Mouse (Mus musculus) kidney, embryonic 15.5 days (tissue): ENCODE results near the gene Odf2. TPM values are rescaled to one million over a fixed set of nuclear protein-coding genes. Genes with fewer than 3 reads are reported as not detected.
A peak's percentile ranks its signal among the peaks of the same experiment; 100 is the strongest.

Experiments
- ATAC-seq: fragments of 200-750 bp; cut with Nextera tagmentation; replicated peaks from 2 replicates; pipeline ENCODE4 v1.8.0; 2017; ENCODE audit warnings: moderate TSS enrichment; ENCODE audit not compliant: low FRiP score
- H3K27ac ChIP-seq: fragments of 300-500 bp; sonication (generic); 2 replicates; pipeline ENCODE4 v1.5.1; 2015; ENCODE audit warnings: mild to moderate bottlenecking, inconsistent platforms
- H3K27me3 ChIP-seq: fragments of 300-500 bp; sonication (generic); 2 replicates; pipeline ENCODE4 v1.6.1; 2015; ENCODE audit warnings: inconsistent platforms
- H3K36me3 ChIP-seq: fragments of 300-500 bp; sonication (generic); 2 replicates; pipeline ENCODE4 v1.6.1; 2015; ENCODE audit warnings: inconsistent platforms
- H3K4me1 ChIP-seq: fragments of 300-500 bp; sonication (generic); 2 replicates; pipeline ENCODE4 v1.6.1; 2015; ENCODE audit warnings: inconsistent platforms
- H3K4me2 ChIP-seq: fragments of 300-500 bp; sonication (generic); 2 replicates; pipeline ENCODE4 v1.6.1; 2015; ENCODE audit warnings: moderate library complexity, mild to moderate bottlenecking, inconsistent platforms
- H3K4me3 ChIP-seq: fragments of 300-500 bp; sonication (generic); replicated peaks from 2 replicates; pipeline ENCODE4 v1.5.1; 2015; ENCODE audit warnings: mild to moderate bottlenecking, inconsistent platforms
- H3K9ac ChIP-seq: fragments of 300-500 bp; sonication (generic); 2 replicates; pipeline ENCODE4 v1.6.1; 2015; ENCODE audit warnings: mild to moderate bottlenecking, inconsistent platforms
- H3K9me3 ChIP-seq: fragments of 300-500 bp; sonication (generic); replicated peaks from 2 replicates; pipeline ENCODE4 v1.6.1; 2016; ENCODE audit warnings: inconsistent platforms
- WGBS: fragments of 180-500 bp; shearing (Covaris S2); methylation state at CpG from one replicate; pipeline ENCODE4 v1.1.7; 2015; ENCODE audit warnings: mixed read lengths; 5-methylcytosine and 5-hydroxymethylcytosine counted together
- polyA plus RNA-seq: library from polyadenylated mRNA; unstranded; fragments of >200 nt; fragmentation: Nextera tagmentation; extraction: Ambion mirVana; gene quantifications from 2 replicates; pipeline ENCODE4 v1.2.1, GENCODE M21; 2015

Gene Odf2
- 72.9 and 81.5 TPM in 2 replicates for polyA plus RNA-seq

- H3K9me3 ChIP-seq, result no peaks in the 10 kb centered on the region
- peak within 1 kb of the TSS; percentile 97 for H3K9ac ChIP-seq
- H3K36me3 ChIP-seq, result peaks cover 29% of the 10 kb centered on the region
- ATAC-seq, result peak; percentile 91
- peak within 1 kb of the TSS; percentile 95 for H3K4me2 ChIP-seq
- H3K27ac ChIP-seq, result peak within 1 kb of the TSS; percentile 93
- no peaks in the 10 kb centered on the region for H3K27me3 ChIP-seq
- WGBS, result under 1% methylated on average over 70 of the region's 70 CpGs
- H3K4me1 ChIP-seq, result peaks cover 19% of the 10 kb centered on the region
- peak within 1 kb of the TSS; percentile 100 for H3K4me3 ChIP-seq
These were observed at the start of gene Odf2 for GRCm38 (mm10) chr2:29889066-29889944. Gene Odf2 (plus strand): TSS chr2:29889221.

GRCm38 (mm10) chr2:29839460-29839859, 49.6 kb upstream of the Odf2 start:
- WGBS, result 53% methylated on average over 4 of the region's 4 CpGs
- Histone ChIP-seq H3K4me1 (no peaks in the 10 kb centered on the region), H3K9ac (no peak overlapping the region), H3K36me3 (peaks cover 88% of the 10 kb centered on the region), H3K27ac (no peak overlapping the region), H3K27me3 (peaks cover 19% of the 10 kb centered on the region), H3K4me3 (no peak overlapping the region), H3K9me3 (no peaks in the 10 kb centered on the region), H3K4me2 (no peak overlapping the region)
- no peak for ATAC-seq

DNA sequence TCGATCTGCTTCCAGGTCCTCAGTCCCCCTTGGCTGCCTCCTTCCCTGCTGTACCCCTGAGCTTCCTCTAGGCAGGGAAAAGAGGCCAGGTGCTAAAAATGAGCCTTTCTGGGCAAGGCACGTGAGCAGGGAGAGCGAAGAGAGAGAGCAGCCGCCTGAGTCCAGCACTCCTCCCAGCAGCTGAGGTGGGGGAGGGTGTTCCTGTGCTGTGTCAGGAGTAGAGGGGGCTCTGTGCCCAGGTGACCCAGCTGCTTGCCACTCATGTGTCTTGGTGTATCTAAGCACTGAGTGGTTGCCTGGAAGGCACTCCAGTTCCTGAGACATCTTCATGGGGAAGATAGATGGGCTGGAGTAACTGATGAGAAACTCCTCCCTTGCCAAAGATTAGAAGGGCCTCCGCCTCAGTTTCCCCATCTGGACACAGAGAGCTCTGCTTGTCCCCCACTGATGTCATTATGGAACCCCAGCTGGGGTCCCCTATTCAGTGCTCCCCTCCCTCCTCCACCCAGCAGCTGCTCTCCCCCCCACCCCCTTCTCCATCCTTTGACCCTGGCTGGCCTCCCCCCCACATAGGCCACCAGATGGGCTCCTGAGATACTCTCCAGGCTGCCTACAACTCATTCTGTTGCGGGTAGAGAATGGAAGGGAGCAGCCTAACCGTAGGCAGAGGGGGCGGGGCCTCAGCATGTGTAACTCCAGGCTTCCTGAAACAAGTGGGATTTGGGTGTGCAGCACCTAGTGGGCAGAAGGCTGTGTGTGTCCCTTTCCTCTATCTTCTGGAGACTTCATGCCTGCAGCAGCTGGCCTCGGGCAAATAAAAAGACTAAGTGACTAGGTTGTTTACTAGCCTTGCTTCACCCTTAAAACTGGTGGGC, 45.6 kb upstream of the Odf2 start:
- Histone ChIP-seq H3K9ac (no peak overlapping the region), H3K27ac (no peak overlapping the region), H3K9me3 (no peaks in the 10 kb centered on the region), H3K27me3 (peaks cover 59% of the 10 kb centered on the region), H3K4me1 (peaks cover 18% of the 10 kb centered on the region), H3K4me2 (no peak overlapping the region), H3K36me3 (peaks cover 55% of the 10 kb centered on the region), H3K4me3 (no peak overlapping the region)
- WGBS, result 62% methylated on average over 9 of the region's 9 CpGs
- no peak for ATAC-seq

- H3K36me3 ChIP-seq, result peaks cover 49% of the 10 kb centered on the region
- no peaks in the 10 kb centered on the region for H3K9me3 ChIP-seq
- H3K27me3 ChIP-seq, result peaks cover 66% of the 10 kb centered on the region
- no peak overlapping the region for H3K27ac ChIP-seq
- no peak for ATAC-seq
- no peak overlapping the region for H3K4me2 ChIP-seq
- peaks cover 18% of the 10 kb centered on the region for H3K4me1 ChIP-seq
- WGBS, result 90% methylated on average over 2 of the region's 2 CpGs
- no peak overlapping the region for H3K9ac ChIP-seq
- no peak overlapping the region for H3K4me3 ChIP-seq
These were observed 44.9 kb upstream of the Odf2 start for GRCm38 (mm10) chr2:29844115-29844514.

- Histone ChIP-seq H3K4me2 (peak overlapping the region; percentile 65; the same call in 1 of the 2 replicates), H3K4me3 (no peak overlapping the region), H3K27ac (no peak overlapping the region), H3K4me1 (peaks cover 18% of the 10 kb centered on the region), H3K9ac (no peak overlapping the region), H3K36me3 (peaks cover 44% of the 10 kb centered on the region), H3K9me3 (no peaks in the 10 kb centered on the region), H3K27me3 (peaks cover 66% of the 10 kb centered on the region)
- ATAC-seq, result no peak
- WGBS, result 20% methylated on average over 3 of the region's 3 CpGs
These were observed 44.4 kb upstream of the Odf2 start for GRCm38 (mm10) chr2:29844661-29845060.

GRCm38 (mm10) chr2:29845636-29846035, 43.4 kb upstream of the Odf2 start:
- H3K27ac ChIP-seq, result no peak overlapping the region
- H3K4me2 ChIP-seq, result peak overlapping the region; percentile 65
- H3K36me3 ChIP-seq, result peaks cover 39% of the 10 kb centered on the region
- peaks cover 18% of the 10 kb centered on the region for H3K4me1 ChIP-seq
- ATAC-seq, result no peak
- H3K9ac ChIP-seq, result peak overlapping the region; percentile 38
- H3K9me3 ChIP-seq, result no peaks in the 10 kb centered on the region
- H3K27me3 ChIP-seq, result peaks cover 66% of the 10 kb centered on the region
- H3K4me3 ChIP-seq, result peak overlapping the region; percentile 41
- WGBS, result 7% methylated on average over 25 of the region's 25 CpGs

DNA sequence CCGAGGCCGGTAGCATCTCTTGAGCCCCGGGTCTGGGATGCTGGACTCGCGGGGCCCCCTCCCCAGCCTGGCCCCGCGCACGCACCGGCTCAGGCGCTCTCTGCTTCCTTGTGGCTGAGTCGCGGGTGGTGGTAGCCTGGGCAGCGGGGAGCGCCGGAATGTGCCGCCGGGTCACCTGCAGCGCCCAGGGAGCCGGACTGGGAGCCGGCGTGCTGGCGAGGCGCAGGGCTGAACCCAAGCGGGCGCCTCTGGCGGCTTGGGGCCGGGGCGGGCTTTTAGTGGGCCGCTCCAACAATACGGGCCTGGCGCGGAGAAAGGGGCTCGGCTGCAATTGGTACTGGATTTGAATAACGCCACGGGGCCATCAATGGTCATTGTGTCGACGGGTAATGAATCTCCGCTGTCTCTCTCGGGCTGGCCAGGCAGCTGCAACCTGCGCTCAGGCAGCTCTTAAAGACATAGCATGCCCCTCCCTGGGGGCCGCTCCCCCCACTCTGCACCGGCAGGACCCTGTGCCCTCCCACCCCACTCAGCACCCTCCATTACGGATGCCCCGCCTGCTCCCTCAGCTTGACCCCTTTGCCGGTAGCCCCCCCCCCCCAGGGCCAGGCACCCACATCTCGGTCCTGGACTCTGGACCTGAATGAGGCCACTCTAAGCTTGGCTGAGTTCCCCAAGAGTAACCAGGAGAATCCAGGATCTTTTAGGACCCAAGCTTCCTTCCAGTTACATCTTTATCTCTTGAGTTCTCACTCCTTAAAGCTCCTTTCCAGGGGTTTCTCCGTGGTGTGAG, 42.8 kb upstream of the Odf2 start:
- H3K9me3 ChIP-seq, result no peaks in the 10 kb centered on the region
- H3K27me3 ChIP-seq, result peaks cover 66% of the 10 kb centered on the region
- H3K4me1 ChIP-seq, result peaks cover 18% of the 10 kb centered on the region
- H3K4me3 ChIP-seq, result peak overlapping the region; percentile 41
- H3K27ac ChIP-seq, result no peak overlapping the region
- ATAC-seq, result peak; percentile 36; the same call in 1 of the 2 replicates
- WGBS, result 4% methylated on average over 47 of the region's 47 CpGs
- H3K9ac ChIP-seq, result peak overlapping the region; percentile 38
- peak overlapping the region; percentile 65 for H3K4me2 ChIP-seq
- H3K36me3 ChIP-seq, result peaks cover 34% of the 10 kb centered on the region

DNA sequence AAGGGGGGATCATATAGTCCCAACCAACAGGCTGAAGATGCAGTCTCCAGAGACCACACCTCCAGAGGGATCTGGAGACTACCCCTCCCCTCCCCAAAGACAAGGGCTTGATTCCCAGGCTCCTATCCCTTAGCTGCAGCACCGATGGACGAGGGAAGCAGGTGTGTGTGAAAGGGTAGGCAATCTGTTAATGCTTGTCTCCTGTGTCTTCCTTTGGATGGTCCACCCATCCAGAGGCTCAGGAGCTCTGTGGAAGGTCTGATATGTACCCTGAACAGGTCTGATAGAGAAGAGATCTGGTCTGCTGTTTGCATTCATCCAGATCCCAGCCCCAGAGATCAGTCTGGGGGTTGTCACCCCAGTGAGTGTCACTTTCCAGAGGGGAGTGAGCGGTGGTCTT, 42.1 kb upstream of the Odf2 start:
- no peak overlapping the region for H3K27ac ChIP-seq
- no peaks in the 10 kb centered on the region for H3K9me3 ChIP-seq
- no peak for ATAC-seq
- H3K27me3 ChIP-seq, result peaks cover 66% of the 10 kb centered on the region
- 47% methylated on average over 3 of the region's 3 CpGs for WGBS
- no peak overlapping the region for H3K4me3 ChIP-seq
- peaks cover 27% of the 10 kb centered on the region for H3K36me3 ChIP-seq
- no peak overlapping the region for H3K9ac ChIP-seq
- H3K4me2 ChIP-seq, result no peak overlapping the region
- H3K4me1 ChIP-seq, result peaks cover 18% of the 10 kb centered on the region

GRCm38 (mm10) chr2:29849041-29849440, 40.0 kb upstream of the Odf2 start:
- H3K9ac ChIP-seq, result no peak overlapping the region
- H3K36me3 ChIP-seq, result peaks cover 6% of the 10 kb centered on the region
- no peaks in the 10 kb centered on the region for H3K9me3 ChIP-seq
- H3K4me2 ChIP-seq, result no peak overlapping the region
- ATAC-seq, result no peak
- H3K27ac ChIP-seq, result no peak overlapping the region
- H3K4me1 ChIP-seq, result peaks cover 18% of the 10 kb centered on the region
- 75% methylated on average over 8 of the region's 8 CpGs for WGBS
- no peak overlapping the region for H3K4me3 ChIP-seq
- peaks cover 51% of the 10 kb centered on the region for H3K27me3 ChIP-seq

DNA sequence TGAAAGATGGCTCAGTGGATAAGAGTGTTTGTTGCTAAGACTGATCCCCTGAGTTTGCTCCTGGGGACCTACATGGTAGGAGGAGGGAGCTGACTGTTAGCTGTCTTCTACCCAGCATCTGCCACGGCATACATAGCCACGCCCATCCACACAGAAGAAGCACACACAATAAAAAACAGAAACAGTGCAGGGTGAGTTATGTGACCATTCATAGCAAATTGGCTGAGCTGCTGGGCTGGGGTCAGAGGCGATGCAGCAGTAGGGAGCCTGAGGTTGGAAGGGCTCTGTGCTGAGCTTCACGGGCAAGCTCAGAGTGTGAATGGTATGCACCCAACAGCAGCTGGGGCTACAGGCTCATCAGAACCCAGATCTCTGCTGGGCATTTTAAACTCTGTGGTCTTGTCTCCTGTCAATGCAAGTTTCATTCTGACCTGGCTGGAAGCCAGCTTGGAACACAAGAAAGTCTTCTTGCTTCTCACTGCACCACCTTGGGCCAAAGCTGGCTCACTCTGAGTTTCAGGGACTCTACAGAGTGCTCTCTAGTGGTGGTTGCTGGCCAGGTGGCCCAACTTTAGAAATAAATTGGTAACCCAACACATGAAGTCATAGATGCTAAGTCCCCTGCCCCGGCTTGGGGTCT, 39.1 kb upstream of the Odf2 start:
- Histone ChIP-seq H3K9me3 (no peaks in the 10 kb centered on the region), H3K36me3 (no peaks in the 10 kb centered on the region), H3K4me1 (peaks cover 15% of the 10 kb centered on the region), H3K9ac (no peak overlapping the region), H3K4me3 (no peak overlapping the region), H3K4me2 (no peak overlapping the region), H3K27me3 (peaks cover 42% of the 10 kb centered on the region), H3K27ac (no peak overlapping the region)
- no peak for ATAC-seq
- 43% methylated on average over 5 of the region's 5 CpGs for WGBS

DNA sequence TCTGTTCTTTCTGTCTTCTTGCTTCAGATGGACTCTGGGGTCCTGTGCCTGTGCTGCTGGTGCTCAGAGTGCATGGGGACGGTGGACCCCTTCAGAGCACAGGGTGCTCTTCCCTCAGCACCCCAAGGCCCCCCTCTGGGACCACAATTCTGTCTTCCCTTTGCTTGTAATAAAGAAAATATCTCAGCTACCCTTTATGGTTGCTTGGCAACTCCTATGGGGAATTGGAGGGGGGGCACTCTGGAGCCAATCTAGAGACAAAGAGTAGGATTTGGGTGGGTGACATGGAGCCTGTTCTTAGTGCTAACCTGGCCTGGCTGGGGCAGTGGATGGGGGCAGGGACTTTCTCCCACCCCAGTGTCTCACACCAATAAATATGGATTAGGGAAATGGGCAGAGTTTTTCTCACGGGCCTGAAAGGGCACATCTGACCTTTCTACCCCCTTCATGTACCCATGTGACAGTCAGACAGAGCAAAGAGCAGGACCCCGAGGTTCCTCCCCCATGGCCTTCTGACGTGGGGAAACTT, 36.0 kb upstream of the Odf2 start:
- H3K4me2 ChIP-seq, result no peak overlapping the region
- no peak for ATAC-seq
- no peak overlapping the region for H3K4me3 ChIP-seq
- H3K9ac ChIP-seq, result no peak overlapping the region
- H3K36me3 ChIP-seq, result no peaks in the 10 kb centered on the region
- no peak overlapping the region for H3K27ac ChIP-seq
- H3K9me3 ChIP-seq, result no peaks in the 10 kb centered on the region
- H3K27me3 ChIP-seq, result peaks cover 15% of the 10 kb centered on the region
- WGBS, result 43% methylated on average over 4 of the region's 4 CpGs
- H3K4me1 ChIP-seq, result peaks cover 13% of the 10 kb centered on the region; the same call in 1 of the 2 replicates
